Mouse (Mus musculus) heart, adult 2 months (tissue): ENCODE data around the gene Slc25a21. TPM values are rescaled to one million over a fixed set of nuclear protein-coding genes. Genes with fewer than 3 reads are reported as not detected.
A peak's percentile ranks its signal among the peaks of the same experiment; 100 is the strongest.
"Not testable (repeated sequence)": the region's sequence is repeated elsewhere in the genome, so short reads cannot be mapped to it uniquely, and the experiment has no call there.

Experiments used
- DNase-seq, 2 experiments: peaks; one replicate each; pipeline ENCODE4 v3.0.0; 2021
- H3K27ac ChIP-seq: fragments of 200-600 bp; 2 replicates; pipeline ENCODE4 v1.8.1; 2022
- H3K27me3 ChIP-seq: fragments of 200-500 bp; 2 replicates; pipeline ENCODE4 v1.6.1; 2012; ENCODE audit warnings: mild to moderate bottlenecking, low read length, inconsistent platforms, mixed read lengths; ENCODE audit not compliant: control insufficient read depth, insufficient read depth
- H3K36me3 ChIP-seq: fragments of 200-500 bp; 2 replicates; pipeline ENCODE4 v1.6.1; 2012; ENCODE audit warnings: low read length, inconsistent platforms; ENCODE audit not compliant: control insufficient read depth, insufficient read depth
- H3K4me1 ChIP-seq: fragments of 200-500 bp; 2 replicates; pipeline ENCODE4 v1.6.1; 2011; ENCODE audit warnings: low read length; ENCODE audit not compliant: control insufficient read depth, insufficient read depth
- H3K4me3 ChIP-seq: fragments of 200-600 bp; 2 replicates; pipeline ENCODE4 v1.8.1; 2022
- H3K79me2 ChIP-seq: fragments of 200-500 bp; replicated peaks from 2 replicates; pipeline ENCODE4 v1.6.1; 2012; ENCODE audit warnings: mild to moderate bottlenecking, inconsistent platforms, low read length, moderate library complexity, mixed read lengths; ENCODE audit not compliant: control insufficient read depth, insufficient read depth
- H3K9ac ChIP-seq: fragments of 200-500 bp; 2 replicates; pipeline ENCODE4 v1.6.1; 2012; ENCODE audit warnings: low read depth, mild to moderate bottlenecking, control low read depth, inconsistent platforms, low read length, mixed read lengths
- CTCF ChIP-seq: fragments of 200-600 bp; IDR thresholded peaks from 2 replicates; pipeline ENCODE4 v1.8.1; 2022; ENCODE audit warnings: antibody characterized with exemption, mild to moderate bottlenecking, moderate library complexity
- EP300 ChIP-seq: fragments of 200-500 bp; IDR thresholded peaks from 2 replicates; pipeline ENCODE4 v1.6.1; 2011; ENCODE audit warnings: low read depth, low read length, control low read depth; ENCODE audit not compliant: insufficient read depth
- POLR2A ChIP-seq: fragments of 200-500 bp; IDR thresholded peaks from 2 replicates; pipeline ENCODE4 v1.6.1; 2011; ENCODE audit warnings: mild to moderate bottlenecking, low read depth, low read length, control low read depth; ENCODE audit not compliant: insufficient read depth
- WGBS: fragments of 180-500 bp; shearing (Covaris S2); methylation state at CpG from one replicate; pipeline ENCODE4 v1.1.7; 2018; 5-methylcytosine and 5-hydroxymethylcytosine counted together
- intact Hi-C: fragments of 180-260 bp; cut with DNase I; formaldehyde crosslinking; loops from one replicate; pipeline ENCODE4 v1.15.1; 2025
- polyA plus RNA-seq: library from polyadenylated mRNA; depleted of rRNA; stranded (reverse); fragments of >200 nt; gene quantifications from 2 replicates; pipeline ENCODE4 v1.2.3, GENCODE M21; 2012
- total RNA-seq, 2 experiments: library from RNA; stranded (reverse); gene quantifications; 2 replicates each; pipeline ENCODE4 v1.2.3; 2021

Slc25a21 gene
- total and polyA plus RNA-seq, 3 experiments, result 0.06 to 0.66 (median 0.34) TPM

- TF ChIP-seq EP300, result no peak
- no peak for TF ChIP-seq CTCF
- no peak for TF ChIP-seq POLR2A
- intact Hi-C loops, result loop anchor here (2.0 to 5.0 kb wide), 2 partner anchors 19 to 1783 kb away; partner anchors contain the start of genes Gemin2 and Sec23a
- Histone ChIP-seq H3K27ac (peak overlapping the region; percentile 97), H3K79me2 (peaks cover under 1% of the 10 kb centered on the region), H3K36me3 (no peaks in the 10 kb centered on the region; the same call in none of the 2 replicates), H3K4me1 (peaks cover 6% of the 10 kb centered on the region), H3K4me3 (peak overlapping the region; percentile 70), H3K9ac (peak overlapping the region; percentile 30), H3K27me3 (no peaks in the 10 kb centered on the region)
- no peak for DNase-seq
- 7% methylated on average over 4 of the region's 4 CpGs for WGBS
These were observed 32.4 kb upstream of the Slc25a21 start for GRCm38 (mm10) chr12:57229703-57230102.

- no peaks in the 10 kb centered on the region; the same call in none of the 2 replicates for H3K36me3 ChIP-seq
- no peak overlapping the region for H3K4me3 ChIP-seq
- H3K4me1 ChIP-seq, result peaks cover 6% of the 10 kb centered on the region
- DNase-seq, result no peak
- H3K27me3 ChIP-seq, result no peaks in the 10 kb centered on the region
- no peak overlapping the region for H3K9ac ChIP-seq
- H3K79me2 ChIP-seq, result no peaks in the 10 kb centered on the region; the same call in 1 of the 2 replicates
- intact Hi-C loops, result no loop called here
- no peak for TF ChIP-seq POLR2A
- no peak for TF ChIP-seq CTCF
- no peak for TF ChIP-seq EP300
- WGBS, result 87% methylated on average over 5 of the region's 8 CpGs
- H3K27ac ChIP-seq, result no peak overlapping the region
These were observed 30.5 kb upstream of the Slc25a21 start for GRCm38 (mm10) chr12:57227776-57228175.

GRCm38 (mm10) chr12:57226411-57226810 is 29.1 kb upstream of the Slc25a21 start:
- no peaks in the 10 kb centered on the region for H3K27me3 ChIP-seq
- H3K4me3 ChIP-seq, result no peak overlapping the region
- no peak overlapping the region for H3K9ac ChIP-seq
- no peaks in the 10 kb centered on the region; the same call in none of the 2 replicates for H3K36me3 ChIP-seq
- no peak overlapping the region for H3K27ac ChIP-seq
- intact Hi-C loops, result no loop called here
- H3K79me2 ChIP-seq, result no peaks in the 10 kb centered on the region; the same call in 1 of the 2 replicates
- TF ChIP-seq EP300, result no peak
- TF ChIP-seq POLR2A, result no peak
- no peak for TF ChIP-seq CTCF
- 83% methylated on average over 9 of the region's 9 CpGs for WGBS
- no peak for DNase-seq
- peaks cover 3% of the 10 kb centered on the region for H3K4me1 ChIP-seq

GRCm38 (mm10) chr12:57212463-57212862 is 15.2 kb upstream of the Slc25a21 start:
- H3K27me3 ChIP-seq, intact Hi-C loops, H3K4me3 ChIP-seq, H3K27ac ChIP-seq, H3K9ac ChIP-seq, H3K79me2 ChIP-seq, H3K36me3 ChIP-seq, DNase-seq, H3K4me1 ChIP-seq: not testable (repeated sequence)
- WGBS, result 88% methylated on average over 5 of the region's 5 CpGs

- DNase-seq, result peak; percentile 58 to 62
- no peaks in the 10 kb centered on the region for H3K79me2 ChIP-seq
- intact Hi-C loops, result loop anchor here (2.0 kb wide), 1 partner anchor 19 kb away; the partner anchor contains the start of genes Mipol1 and Prps1l3
- WGBS, result 5% methylated on average over 30 of the region's 30 CpGs
- no peak for TF ChIP-seq CTCF
- H3K27ac ChIP-seq, result peak overlapping the region; percentile 52
- H3K4me1 ChIP-seq, result peaks cover 2% of the 10 kb centered on the region
- no peaks in the 10 kb centered on the region for H3K27me3 ChIP-seq
- peak overlapping the region; percentile 71 for H3K9ac ChIP-seq
- H3K4me3 ChIP-seq, result peak overlapping the region; percentile 47
- no peaks in the 10 kb centered on the region for H3K36me3 ChIP-seq
These were observed 14.4 kb upstream of the Slc25a21 start for GRCm38 (mm10) chr12:57211353-57212311.

- intact Hi-C loops, result no loop called here
- DNase-seq, result no peak
- 75% methylated on average over 4 of the region's 4 CpGs for WGBS
These were observed 7.1 kb upstream of the Slc25a21 start for GRCm38 (mm10) chr12:57204276-57204851.

More at GRCm38 (mm10) chr12:57204276-57204851, 7.1 kb upstream of the Slc25a21 start:
- Histone ChIP-seq H3K27ac (no peak overlapping the region), H3K36me3 (no peaks in the 10 kb centered on the region), H3K27me3 (no peaks in the 10 kb centered on the region), H3K9ac (no peak overlapping the region), H3K4me3 (no peak overlapping the region), H3K79me2 (no peaks in the 10 kb centered on the region), H3K4me1 (no peaks in the 10 kb centered on the region)
- TF ChIP-seq CTCF (no peak), EP300 (no peak), POLR2A (no peak)
